Mouse (Mus musculus): ENCODE results near the gene Fahd1. TPM values are rescaled to one million over a fixed set of nuclear protein-coding genes. Genes with fewer than 3 reads are reported as not detected.

Fahd1 gene
- polyA plus RNA-seq, 1 experiment from 2014 or later = 17.1 TPM

DNA sequence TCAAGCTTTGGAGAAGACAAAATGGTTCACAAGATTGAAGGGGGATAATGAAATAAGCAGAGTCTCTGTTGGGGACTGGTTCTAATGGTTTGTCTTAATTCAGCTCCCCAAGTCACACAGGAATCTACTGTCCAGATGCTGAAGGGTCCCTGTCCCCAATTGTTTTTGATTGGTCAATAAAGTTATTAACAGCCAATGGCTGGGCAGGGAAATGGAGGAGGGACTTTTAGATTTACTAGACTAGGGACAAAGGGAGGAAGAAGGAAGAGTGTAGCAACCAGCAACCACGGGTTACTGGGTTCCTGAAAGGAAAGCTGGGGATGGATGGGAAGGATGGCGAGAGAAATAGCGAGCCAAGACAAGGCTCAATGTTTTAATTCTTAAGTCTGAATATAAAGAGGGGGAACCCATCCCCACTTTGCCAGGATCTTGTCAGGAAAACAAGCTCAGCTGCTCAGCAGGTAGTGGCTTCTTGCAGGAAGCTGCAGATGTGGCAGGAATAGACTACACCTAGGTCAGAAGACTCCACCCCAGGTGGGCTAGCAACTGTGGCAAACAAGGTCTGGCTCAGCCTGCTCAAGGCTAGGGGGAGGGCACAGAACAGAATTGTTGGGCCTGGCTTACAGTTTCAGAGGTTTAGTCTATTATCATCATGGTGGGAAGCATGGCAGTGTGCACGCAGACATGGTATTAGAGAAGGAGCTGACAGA is 23.7 kb upstream of the Fahd1 start:
- Histone ChIP-seq H3K27me3 (ENCODE audit: insufficient read depth, low read length) (no peaks in the 10 kb centered on the region), H3K36me3 (ENCODE audit: insufficient read depth) (no peaks in the 10 kb centered on the region), H3K9ac (no peak overlapping the region), H3K9me3 (ENCODE audit: low read depth, low read length) (no peaks in the 10 kb centered on the region), H3K4me1 (ENCODE audit: insufficient read depth) (no peaks in the 10 kb centered on the region), H3K4me3 (ENCODE audit: low read depth, low read length) (no peak overlapping the region), H3K4me2 (no peak overlapping the region), H3K27ac (ENCODE audit: low read depth) (no peak overlapping the region)
- ATAC-seq (ENCODE audit: insufficient read depth) (no peak), DNase-seq (no peak)
- TF ChIP-seq CTCF (IDR thresholded peaks at IDR 0.05; ENCODE audit: low read depth) = no peak
- 39% methylated on average over 4 of the region's 4 CpGs for WGBS

DNA sequence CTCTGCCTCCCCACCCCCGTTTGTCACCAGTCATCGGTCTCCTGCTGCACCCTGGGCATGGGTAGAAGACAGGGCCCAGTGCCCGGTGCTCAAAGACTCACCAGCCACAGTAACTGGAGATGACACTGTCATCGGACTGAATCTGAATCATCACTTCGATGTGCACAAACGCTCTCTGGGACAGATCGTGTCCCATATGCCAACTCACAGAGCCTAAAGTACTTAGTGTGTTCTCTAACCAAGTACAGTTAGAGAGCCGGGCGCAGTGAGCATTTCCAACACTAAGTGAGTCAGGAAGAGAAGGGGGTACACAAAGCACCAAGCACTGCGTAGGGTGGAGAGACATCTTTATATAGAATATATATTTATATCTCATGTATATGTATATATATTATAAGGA is 17.8 kb upstream of the Fahd1 start:
- Histone ChIP-seq H3K9me3 (ENCODE audit: low read depth, low read length) (no peaks in the 10 kb centered on the region), H3K4me1 (ENCODE audit: insufficient read depth) (no peaks in the 10 kb centered on the region), H3K36me3 (ENCODE audit: insufficient read depth) (0 out of 2 replicates have a peak, but pooled peaks cover 3% of the 10 kb centered on the region), H3K4me3 (ENCODE audit: low read depth, low read length) (no peak overlapping the region), H3K4me2 (no peak overlapping the region), H3K9ac (no peak overlapping the region), H3K27ac (ENCODE audit: low read depth) (no peak overlapping the region), H3K27me3 (ENCODE audit: insufficient read depth, low read length) (no peaks in the 10 kb centered on the region)
- 88% methylated on average over 10 of the region's 10 CpGs for WGBS
- DNase-seq (no peak), ATAC-seq (ENCODE audit: insufficient read depth) (no peak)
- TF ChIP-seq CTCF (IDR thresholded peaks at IDR 0.05; ENCODE audit: low read depth) = no peak

GRCm38 (mm10) chr17:24865776-24866175 is 15.6 kb upstream of the Fahd1 start, which contains the start of gene Igfals:
Igfals (plus strand) TSS chr17:24865997.
- no peak for TF ChIP-seq CTCF (IDR thresholded peaks at IDR 0.05; ENCODE audit: low read depth)
- Histone ChIP-seq H3K36me3 (ENCODE audit: insufficient read depth) (peaks cover 15% of the 10 kb centered on the region; the same call in 1 of the 2 replicates), H3K9me3 (ENCODE audit: low read depth, low read length) (no peaks in the 10 kb centered on the region), H3K4me3 (ENCODE audit: low read depth, low read length) (no peak within 1 kb of the TSS), H3K27me3 (ENCODE audit: insufficient read depth, low read length) (no peaks in the 10 kb centered on the region), H3K27ac (ENCODE audit: low read depth) (no peak within 1 kb of the TSS), H3K4me2 (no peak within 1 kb of the TSS), H3K9ac (no peak within 1 kb of the TSS), H3K4me1 (ENCODE audit: insufficient read depth) (no peaks in the 10 kb centered on the region)
- WGBS = 88% methylated on average over 8 of the region's 8 CpGs
- DNase-seq (no peak), ATAC-seq (ENCODE audit: insufficient read depth) (no peak)

DNA sequence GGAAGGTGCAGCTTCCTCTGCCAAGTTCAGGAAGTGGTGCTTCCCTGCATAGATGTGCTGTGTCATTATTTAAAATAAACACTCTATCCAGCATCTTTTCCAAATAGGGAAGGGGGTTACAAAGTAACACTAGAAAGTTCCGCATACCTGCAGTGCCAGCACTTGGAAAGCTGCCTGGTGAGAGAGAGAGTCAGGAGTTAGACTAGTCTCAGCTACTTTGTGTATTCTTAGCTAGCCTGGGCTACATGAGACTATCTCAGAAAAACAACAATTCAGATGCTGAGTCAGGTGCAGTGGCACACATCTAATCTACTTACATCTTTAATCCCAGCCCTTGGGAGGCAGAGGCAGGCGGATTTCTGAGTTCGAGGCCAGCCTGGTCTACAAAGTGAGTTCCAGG is 11.6 kb upstream of the Fahd1 start:
- H3K27ac ChIP-seq (ENCODE audit: low read depth) = no peak overlapping the region
- H3K9me3 ChIP-seq (ENCODE audit: low read depth, low read length) = no peaks in the 10 kb centered on the region
- ATAC-seq (ENCODE audit: insufficient read depth) (no peak), DNase-seq (no peak)
- 94% methylated on average over 3 of the region's 3 CpGs for WGBS
- no peak overlapping the region for H3K9ac ChIP-seq
- no peak overlapping the region for H3K4me3 ChIP-seq (ENCODE audit: low read depth, low read length)
- TF ChIP-seq CTCF (IDR thresholded peaks at IDR 0.05; ENCODE audit: low read depth) = no peak
- H3K36me3 ChIP-seq (ENCODE audit: insufficient read depth) = peaks cover 15% of the 10 kb centered on the region; the same call in 1 of the 2 replicates
- H3K27me3 ChIP-seq (ENCODE audit: insufficient read depth, low read length) = no peaks in the 10 kb centered on the region
- H3K4me1 ChIP-seq (ENCODE audit: insufficient read depth) = no peaks in the 10 kb centered on the region
- H3K4me2 ChIP-seq = no peak overlapping the region

- no peak overlapping the region for H3K9ac ChIP-seq
- H3K27ac ChIP-seq (ENCODE audit: low read depth) = no peak overlapping the region
- no peak for TF ChIP-seq CTCF (IDR thresholded peaks at IDR 0.05; ENCODE audit: low read depth)
- H3K4me3 ChIP-seq (ENCODE audit: low read depth, low read length) = no peak overlapping the region
- 89% methylated on average over 8 of the region's 8 CpGs for WGBS
- no peaks in the 10 kb centered on the region for H3K27me3 ChIP-seq (ENCODE audit: insufficient read depth, low read length)
- H3K9me3 ChIP-seq (ENCODE audit: low read depth, low read length) = no peaks in the 10 kb centered on the region
- H3K4me1 ChIP-seq (ENCODE audit: insufficient read depth) = no peaks in the 10 kb centered on the region
- DNase-seq (no peak), ATAC-seq (ENCODE audit: insufficient read depth) (no peak)
- peaks cover 15% of the 10 kb centered on the region; the same call in 1 of the 2 replicates for H3K36me3 ChIP-seq (ENCODE audit: insufficient read depth)
- no peak overlapping the region for H3K4me2 ChIP-seq
Measured at GRCm38 (mm10) chr17:24860076-24860475, 9.9 kb upstream of the Fahd1 start.

GRCm38 (mm10) chr17:24858967-24859366 is 8.8 kb upstream of the Fahd1 start:
- Histone ChIP-seq H3K27ac (ENCODE audit: low read depth) (no peak overlapping the region), H3K27me3 (ENCODE audit: insufficient read depth, low read length) (no peaks in the 10 kb centered on the region), H3K36me3 (ENCODE audit: insufficient read depth) (peaks cover 15% of the 10 kb centered on the region; the same call in 1 of the 2 replicates), H3K4me1 (ENCODE audit: insufficient read depth) (no peaks in the 10 kb centered on the region), H3K9me3 (ENCODE audit: low read depth, low read length) (no peaks in the 10 kb centered on the region), H3K4me3 (ENCODE audit: low read depth, low read length) (no peak overlapping the region), H3K4me2 (no peak overlapping the region), H3K9ac (no peak overlapping the region)
- DNase-seq = no peak
- WGBS = 82% methylated on average over 6 of the region's 6 CpGs
- ATAC-seq (ENCODE audit: insufficient read depth) = no peak
- no peak for TF ChIP-seq CTCF (IDR thresholded peaks at IDR 0.05; ENCODE audit: low read depth)

DNA sequence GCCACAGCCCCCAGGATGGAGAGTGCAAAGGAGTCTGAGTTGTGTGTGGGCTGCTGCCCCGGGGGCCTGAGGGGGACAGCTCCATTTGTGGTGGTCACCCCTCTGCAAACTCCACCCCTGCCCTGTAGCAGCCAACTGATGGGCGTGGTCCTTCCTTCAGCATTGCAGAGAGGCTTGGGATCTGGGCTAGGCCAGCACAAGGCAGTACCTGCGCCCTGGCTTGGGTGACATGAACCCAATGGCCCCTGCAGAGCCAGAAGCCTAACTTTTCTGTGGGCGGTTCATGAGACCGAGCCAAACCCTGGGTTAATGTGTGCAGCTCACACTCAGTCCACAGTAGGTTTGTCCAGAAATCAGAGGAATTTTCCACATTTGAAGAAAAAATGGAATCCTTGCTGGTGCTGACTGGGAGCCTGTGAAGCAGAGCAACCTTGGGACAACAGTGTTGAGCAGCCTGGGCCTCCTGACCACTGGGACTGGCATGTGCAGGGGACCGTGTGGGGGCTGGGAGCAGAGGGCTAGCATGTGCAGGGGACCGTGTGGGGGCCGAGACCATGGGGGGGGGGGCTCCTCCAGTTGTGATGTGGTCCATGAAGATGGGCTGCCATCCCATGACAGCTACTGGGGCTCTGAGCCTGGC is 7.8 kb upstream of the Fahd1 start:
- Histone ChIP-seq H3K27me3 (ENCODE audit: insufficient read depth, low read length) (no peaks in the 10 kb centered on the region), H3K9ac (no peak overlapping the region), H3K4me3 (ENCODE audit: low read depth, low read length) (no peak overlapping the region), H3K9me3 (ENCODE audit: low read depth, low read length) (no peaks in the 10 kb centered on the region), H3K4me1 (ENCODE audit: insufficient read depth) (no peaks in the 10 kb centered on the region), H3K27ac (ENCODE audit: low read depth) (no peak overlapping the region), H3K36me3 (ENCODE audit: insufficient read depth) (peaks cover 14% of the 10 kb centered on the region; the same call in 1 of the 2 replicates), H3K4me2 (no peak overlapping the region)
- ATAC-seq (ENCODE audit: insufficient read depth) = no peak
- DNase-seq = no peak
- 82% methylated on average over 8 of the region's 8 CpGs for WGBS
- no peak for TF ChIP-seq CTCF (IDR thresholded peaks at IDR 0.05; ENCODE audit: low read depth)
